Mouse (Mus musculus) intestine, embryonic 16.5 days (tissue): ENCODE measurements around the gene Arv1. TPM values are rescaled to one million over a fixed set of nuclear protein-coding genes. Genes with fewer than 3 reads are reported as not detected.

Experiments
- ATAC-seq: fragments of 200-750 bp; cut with Nextera tagmentation; 2 replicates; pipeline ENCODE4 v1.8.0; 2017; ENCODE audit warnings: moderate TSS enrichment, moderate library complexity
- H3K27ac ChIP-seq: fragments of 300-500 bp; sonication (generic); 2 replicates; pipeline ENCODE4 v1.5.1; 2014; ENCODE audit warnings: mild to moderate bottlenecking, low read length
- H3K27me3 ChIP-seq: fragments of 300-500 bp; sonication (generic); replicated peaks from 2 replicates; pipeline ENCODE4 v1.6.1; 2014; ENCODE audit warnings: low read length, control low read depth, mixed read lengths; ENCODE audit not compliant: control insufficient read depth, insufficient read depth
- H3K36me3 ChIP-seq: fragments of 300-500 bp; sonication (generic); 2 replicates; pipeline ENCODE4 v1.6.1; 2014; ENCODE audit warnings: low read length, control low read depth; ENCODE audit not compliant: control insufficient read depth, insufficient read depth
- H3K4me1 ChIP-seq: fragments of 300-500 bp; sonication (generic); 2 replicates; pipeline ENCODE4 v1.6.1; 2014; ENCODE audit warnings: low read length, control low read depth, mixed read lengths; ENCODE audit not compliant: control insufficient read depth, insufficient read depth
- H3K4me2 ChIP-seq: fragments of 300-500 bp; sonication (generic); 2 replicates; pipeline ENCODE4 v1.6.1; 2014; ENCODE audit warnings: low read depth, low read length, control low read depth
- H3K4me3 ChIP-seq: fragments of 300-500 bp; sonication (generic); 2 replicates; pipeline ENCODE4 v1.5.1; 2014; ENCODE audit warnings: mild to moderate bottlenecking, low read length
- H3K9ac ChIP-seq: fragments of 300-500 bp; sonication (generic); 2 replicates; pipeline ENCODE4 v1.6.1; 2014; ENCODE audit warnings: low read depth, low read length
- H3K9me3 ChIP-seq: fragments of 300-500 bp; sonication (generic); 2 replicates; pipeline ENCODE4 v1.6.1; 2016; ENCODE audit warnings: low read length, control low read depth; ENCODE audit not compliant: control insufficient read depth
- WGBS: fragments of 180-500 bp; shearing (Covaris S2); extraction: QIAGEN DNeasy Blood & Tissue Kit; methylation state at CpG from one replicate; pipeline ENCODE4 v1.1.7; 2014; 5-methylcytosine and 5-hydroxymethylcytosine counted together
- polyA plus RNA-seq: library from polyadenylated mRNA; unstranded; fragments of >200 nt; fragmentation: Nextera tagmentation; extraction: Ambion mirVana; gene quantifications from 2 replicates; pipeline ENCODE4 v1.2.1, GENCODE M21; 2015

Gene Arv1
- polyA plus RNA-seq, 1 experiment from 2014 or later, result 17.1 TPM

DNA sequence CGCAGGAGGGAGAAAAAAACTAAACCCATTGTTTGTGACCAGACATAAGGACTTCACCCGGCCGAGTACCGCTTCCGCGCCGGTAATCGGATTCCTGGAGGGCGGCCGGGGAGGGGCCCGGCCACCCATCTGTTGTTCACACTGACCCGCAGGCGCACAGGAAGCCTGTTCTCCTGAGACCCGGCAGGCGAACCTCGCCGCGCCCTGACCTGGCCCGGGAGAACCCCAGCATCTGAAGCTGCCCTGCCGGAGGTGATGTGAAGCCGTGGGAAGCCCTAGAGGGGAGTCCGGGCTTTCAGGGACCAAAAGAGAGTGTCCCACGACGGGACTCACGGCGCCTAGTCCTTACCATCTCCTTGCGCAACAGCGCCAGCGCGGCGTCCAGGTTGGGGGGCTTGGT, 29.3 kb downstream of the Arv1 start:
- no peaks in the 10 kb centered on the region for H3K36me3 ChIP-seq
- ATAC-seq, result peak; percentile 14; the same call in 1 of the 2 replicates
- peaks cover 31% of the 10 kb centered on the region for H3K4me1 ChIP-seq
- peak overlapping the region; percentile 59 for H3K9ac ChIP-seq
- H3K4me2 ChIP-seq, result peak overlapping the region; percentile 97
- peaks cover 17% of the 10 kb centered on the region for H3K27me3 ChIP-seq
- WGBS, result under 1% methylated on average over 31 of the region's 31 CpGs
- H3K9me3 ChIP-seq, result no peaks in the 10 kb centered on the region
- no peak overlapping the region for H3K27ac ChIP-seq
- peak overlapping the region; percentile 67 for H3K4me3 ChIP-seq

- WGBS, result 1% methylated on average over 36 of the region's 41 CpGs
- Histone ChIP-seq H3K9ac (peak within 1 kb of the TSS; percentile 59), H3K36me3 (no peaks in the 10 kb centered on the region), H3K4me2 (peak within 1 kb of the TSS; percentile 97), H3K27ac (no peak within 1 kb of the TSS), H3K9me3 (no peaks in the 10 kb centered on the region), H3K4me3 (peak within 1 kb of the TSS; percentile 67), H3K27me3 (peaks cover 17% of the 10 kb centered on the region), H3K4me1 (peaks cover 26% of the 10 kb centered on the region)
- ATAC-seq, result peak; percentile 88
Observed at GRCm38 (mm10) chr8:124751709-124752173, 29.8 kb downstream of the Arv1 start, which contains the start of gene Fam89a. Gene Fam89a, minus strand, starts transcription at chr8:124751832.

GRCm38 (mm10) chr8:124752325-124752862, 30.5 kb downstream of the Arv1 start:
- no peak overlapping the region for H3K4me2 ChIP-seq
- no peak overlapping the region for H3K27ac ChIP-seq
- no peak overlapping the region for H3K9ac ChIP-seq
- H3K9me3 ChIP-seq, result no peaks in the 10 kb centered on the region
- WGBS, result 48% methylated on average over 21 of the region's 21 CpGs
- peaks cover 17% of the 10 kb centered on the region for H3K27me3 ChIP-seq
- H3K4me1 ChIP-seq, result peaks cover 26% of the 10 kb centered on the region
- H3K4me3 ChIP-seq, result no peak overlapping the region
- no peak for ATAC-seq
- H3K36me3 ChIP-seq, result no peaks in the 10 kb centered on the region

DNA sequence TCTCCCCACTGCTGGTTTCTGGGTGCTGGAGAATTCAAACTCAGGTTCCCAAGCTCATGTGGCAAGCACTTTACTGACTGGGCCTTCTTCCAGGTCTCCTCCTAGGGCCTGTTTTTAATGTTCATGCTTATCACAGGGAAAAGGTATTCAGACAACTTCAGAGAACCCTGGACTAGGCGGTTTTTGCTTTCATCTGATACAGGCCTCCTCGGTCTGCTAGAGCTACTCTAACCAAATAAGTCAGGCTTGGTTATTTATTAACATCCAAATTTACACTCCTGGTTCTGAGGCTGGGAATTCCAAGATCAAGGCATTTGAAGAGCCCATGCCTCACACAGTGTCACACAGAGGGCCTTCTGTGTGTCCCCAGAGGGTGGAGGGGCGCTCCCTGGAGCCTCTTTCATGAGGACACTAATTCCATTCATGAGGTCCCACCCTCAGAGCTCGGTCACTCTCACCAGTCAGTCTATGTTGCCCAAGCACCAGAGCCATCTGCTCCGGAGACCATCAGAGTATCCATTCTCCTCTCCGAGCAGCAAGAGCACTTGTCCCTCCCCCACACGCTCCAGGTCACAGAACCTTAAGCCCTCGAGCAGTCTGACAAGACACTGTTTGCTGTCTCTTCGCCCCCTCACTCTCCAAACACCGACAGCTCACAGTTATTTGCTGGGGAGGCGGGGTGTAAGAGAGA, 32.3 kb downstream of the Arv1 start:
- Histone ChIP-seq H3K27me3 (peaks cover 17% of the 10 kb centered on the region), H3K27ac (no peak overlapping the region), H3K9ac (no peak overlapping the region), H3K36me3 (no peaks in the 10 kb centered on the region), H3K4me2 (no peak overlapping the region), H3K9me3 (no peaks in the 10 kb centered on the region), H3K4me1 (peaks cover 26% of the 10 kb centered on the region), H3K4me3 (no peak overlapping the region)
- 13% methylated on average over 11 of the region's 11 CpGs for WGBS
- peak; percentile 53 for ATAC-seq

GRCm38 (mm10) chr8:124754792-124755190, 32.9 kb downstream of the Arv1 start:
- H3K27ac ChIP-seq, result no peak overlapping the region
- no peak overlapping the region for H3K4me3 ChIP-seq
- no peaks in the 10 kb centered on the region for H3K36me3 ChIP-seq
- no peak for ATAC-seq
- H3K27me3 ChIP-seq, result peaks cover 17% of the 10 kb centered on the region
- peaks cover 26% of the 10 kb centered on the region for H3K4me1 ChIP-seq
- no peaks in the 10 kb centered on the region for H3K9me3 ChIP-seq
- H3K9ac ChIP-seq, result no peak overlapping the region
- no peak overlapping the region for H3K4me2 ChIP-seq
- 33% methylated on average over 4 of the region's 4 CpGs for WGBS

- H3K27ac ChIP-seq, result no peak overlapping the region
- H3K36me3 ChIP-seq, result no peaks in the 10 kb centered on the region
- peaks cover 11% of the 10 kb centered on the region; the same call in 1 of the 2 replicates for H3K27me3 ChIP-seq
- ATAC-seq, result no peak
- H3K9ac ChIP-seq, result no peak overlapping the region
- peaks cover 26% of the 10 kb centered on the region for H3K4me1 ChIP-seq
- WGBS, result 84% methylated on average over 8 of the region's 8 CpGs
- no peak overlapping the region for H3K4me3 ChIP-seq
- H3K4me2 ChIP-seq, result no peak overlapping the region
- H3K9me3 ChIP-seq, result no peaks in the 10 kb centered on the region
Observed at GRCm38 (mm10) chr8:124755481-124755880, 33.5 kb downstream of the Arv1 start.

- Histone ChIP-seq H3K36me3 (no peaks in the 10 kb centered on the region), H3K9ac (no peak overlapping the region), H3K9me3 (no peaks in the 10 kb centered on the region), H3K4me3 (no peak overlapping the region), H3K27ac (no peak overlapping the region), H3K27me3 (peaks cover 5% of the 10 kb centered on the region; the same call in 1 of the 2 replicates), H3K4me1 (peaks cover 24% of the 10 kb centered on the region), H3K4me2 (no peak overlapping the region)
- 76% methylated on average over 2 of the region's 2 CpGs for WGBS
- no peak for ATAC-seq
Observed at GRCm38 (mm10) chr8:124756153-124756552, 34.2 kb downstream of the Arv1 start.

- ATAC-seq, result no peak
- H3K9ac ChIP-seq, result no peak overlapping the region
Observed at GRCm38 (mm10) chr8:124756601-124757000, 34.7 kb downstream of the Arv1 start.

DNA sequence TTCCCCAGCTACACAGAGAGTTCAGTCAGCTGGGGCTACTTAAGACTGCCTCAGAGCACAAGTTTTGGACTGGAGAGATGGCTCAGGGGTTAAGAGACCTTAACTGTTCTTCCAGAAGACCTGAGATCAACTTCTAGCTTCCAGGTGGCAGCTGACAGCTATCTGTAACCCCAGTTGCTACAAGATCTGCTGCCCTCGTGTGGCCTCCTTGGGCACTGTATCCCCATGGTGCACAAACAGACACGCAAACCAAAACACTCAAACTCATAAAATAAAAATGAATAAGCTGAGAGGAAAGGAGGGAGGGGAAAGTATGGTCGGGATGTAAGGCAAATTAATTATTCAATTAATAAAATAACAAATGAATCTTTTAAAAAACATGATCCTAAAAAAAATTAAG, 36.6 kb downstream of the Arv1 start:
- Histone ChIP-seq H3K9ac (no peak overlapping the region), H3K36me3 (no peaks in the 10 kb centered on the region), H3K27me3 (no peaks in the 10 kb centered on the region), H3K4me3 (no peak overlapping the region), H3K27ac (no peak overlapping the region), H3K4me2 (no peak overlapping the region), H3K4me1 (peaks cover 14% of the 10 kb centered on the region), H3K9me3 (no peaks in the 10 kb centered on the region)
- no peak for ATAC-seq
- 42% methylated on average over 3 of the region's 3 CpGs for WGBS

More at GRCm38 (mm10) chr8:124756601-124757000, 34.7 kb downstream of the Arv1 start:
- Histone ChIP-seq H3K4me2 (no peak overlapping the region), H3K4me3 (no peak overlapping the region), H3K4me1 (peaks cover 22% of the 10 kb centered on the region), H3K27ac (no peak overlapping the region), H3K36me3 (no peaks in the 10 kb centered on the region), H3K9me3 (no peaks in the 10 kb centered on the region), H3K27me3 (0 out of 2 replicates have a peak, but pooled peaks cover 4% of the 10 kb centered on the region)
- WGBS, result 74% methylated on average over 5 of the region's 5 CpGs
